Mouse (Mus musculus): Measurements from ENCODE around the gene Wee1. TPM values are rescaled to one million over a fixed set of nuclear protein-coding genes. Genes with fewer than 3 reads are reported as not detected.

Gene Wee1
- polyA plus RNA-seq, 1 experiment: 4.6 TPM

- no peaks in the 10 kb centered on the region for H3K27me3 ChIP-seq (ENCODE audit: control insufficient read depth, insufficient read depth, insufficient read length)
- H3K4me2 ChIP-seq (ENCODE audit: low read depth): no peak overlapping the region
- no peak for TF ChIP-seq MYOD1 (IDR thresholded peaks at IDR 0.05; ENCODE audit: control insufficient read depth in 1 of 3, insufficient read length in 2 of 3, low read depth in 2 of 3)
- no peak for TF ChIP-seq SRF (IDR thresholded peaks at IDR 0.05; ENCODE audit: control insufficient read depth, insufficient read length, low read depth)
- TF ChIP-seq POLR2A (IDR thresholded peaks at IDR 0.05; ENCODE audit: insufficient read length, low read depth): no peak
- no peak for TF ChIP-seq TCF3 (IDR thresholded peaks at IDR 0.05; ENCODE audit: insufficient read length, low read depth)
- no peak for TF ChIP-seq MAX (IDR thresholded peaks at IDR 0.05; ENCODE audit: low read depth)
- no peak for TF ChIP-seq E2F4 (IDR thresholded peaks at IDR 0.05; ENCODE audit: insufficient read depth)
- TF ChIP-seq USF1 (IDR thresholded peaks at IDR 0.05; ENCODE audit: low read depth): no peak
- TF ChIP-seq CEBPB (IDR thresholded peaks at IDR 0.05; ENCODE audit: insufficient read depth, poor library complexity, severe bottlenecking): no peak
- no peaks in the 10 kb centered on the region for H3K36me3 ChIP-seq (ENCODE audit: control insufficient read depth, insufficient read depth)
- H3K4me3 ChIP-seq: no peak overlapping the region
- no peak overlapping the region for H3ac ChIP-seq (ENCODE audit: control insufficient read depth, insufficient read length)
- H3K79me2 ChIP-seq (ENCODE audit: control insufficient read depth, insufficient read depth): no peaks in the 10 kb centered on the region
Measured at GRCm38 (mm10) chr7:110166233-110166632, 44.4 kb downstream of the Wee1 start.

GRCm38 (mm10) chr7:110179208-110179607 lies 57.4 kb downstream of the Wee1 start:
- TF ChIP-seq CEBPB (IDR thresholded peaks at IDR 0.05; ENCODE audit: insufficient read depth, poor library complexity, severe bottlenecking) (no peak), MYOG (IDR thresholded peaks at IDR 0.05; ENCODE audit: control insufficient read depth in 1 of 3, insufficient read depth in 1 of 3, insufficient read length in 2 of 3, low read depth in 2 of 3) (no peak), MYOD1 (IDR thresholded peaks at IDR 0.05; ENCODE audit: control insufficient read depth in 1 of 3, insufficient read length in 2 of 3, low read depth in 2 of 3) (no peak), TCF12 (IDR thresholded peaks at IDR 0.05; ENCODE audit: insufficient read depth, poor library complexity, severe bottlenecking) (no peak), USF1 (IDR thresholded peaks at IDR 0.05; ENCODE audit: low read depth) (no peak), POLR2AphosphoS2 (IDR thresholded peaks at IDR 0.05; ENCODE audit: insufficient read length, low read depth) (no peak), TCF3 (IDR thresholded peaks at IDR 0.05; ENCODE audit: insufficient read length, low read depth) (no peak), MAX (IDR thresholded peaks at IDR 0.05; ENCODE audit: low read depth) (no peak), REST (IDR thresholded peaks at IDR 0.05; ENCODE audit: insufficient read depth, insufficient read length) (no peak), SRF (IDR thresholded peaks at IDR 0.05; ENCODE audit: control insufficient read depth, insufficient read length, low read depth) (no peak), E2F4 (IDR thresholded peaks at IDR 0.05; ENCODE audit: insufficient read depth) (no peak), POLR2A (IDR thresholded peaks at IDR 0.05; ENCODE audit: insufficient read length, low read depth) (no peak)
- H3K27me3 ChIP-seq (ENCODE audit: control insufficient read depth, insufficient read depth, insufficient read length): no peaks in the 10 kb centered on the region
- no peak overlapping the region for H3ac ChIP-seq (ENCODE audit: control insufficient read depth, insufficient read length)
- H3K79me2 ChIP-seq (ENCODE audit: control insufficient read depth, insufficient read depth): no peaks in the 10 kb centered on the region
- no peak overlapping the region for H3K4me2 ChIP-seq (ENCODE audit: low read depth)
- H3K4me3 ChIP-seq: no peak overlapping the region
- H3K36me3 ChIP-seq (ENCODE audit: control insufficient read depth, insufficient read depth): no peaks in the 10 kb centered on the region

DNA sequence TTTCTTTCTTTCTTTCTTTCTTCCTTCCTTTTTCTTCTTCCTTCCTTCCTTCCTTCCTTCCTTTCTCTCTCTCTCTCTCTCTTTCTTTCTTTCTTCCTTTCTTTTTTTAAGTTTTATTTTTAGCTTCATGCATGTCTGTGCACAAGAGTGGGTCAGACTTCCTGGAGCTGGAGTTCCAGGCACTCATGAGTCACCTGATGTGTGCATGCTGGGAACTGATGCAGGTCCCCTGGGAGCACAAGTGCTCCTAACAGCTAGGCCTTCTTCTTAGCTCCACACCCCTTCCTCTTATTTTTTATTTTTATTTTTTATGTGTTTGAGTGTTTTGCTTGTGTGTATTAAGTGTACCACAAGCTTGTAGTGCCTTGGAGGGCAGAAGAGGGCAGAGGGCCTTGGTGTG lies 58.8 kb downstream of the Wee1 start:
- H3K36me3 ChIP-seq (ENCODE audit: control insufficient read depth, insufficient read depth): no peaks in the 10 kb centered on the region
- no peak for TF ChIP-seq TCF12 (IDR thresholded peaks at IDR 0.05; ENCODE audit: insufficient read depth, poor library complexity, severe bottlenecking)
- TF ChIP-seq MYOD1 (IDR thresholded peaks at IDR 0.05; ENCODE audit: control insufficient read depth in 1 of 3, insufficient read length in 2 of 3, low read depth in 2 of 3): no peak
- no peak for TF ChIP-seq E2F4 (IDR thresholded peaks at IDR 0.05; ENCODE audit: insufficient read depth)
- no peak for TF ChIP-seq MYOG (IDR thresholded peaks at IDR 0.05; ENCODE audit: control insufficient read depth in 1 of 3, insufficient read depth in 1 of 3, insufficient read length in 2 of 3, low read depth in 2 of 3)
- TF ChIP-seq REST (IDR thresholded peaks at IDR 0.05; ENCODE audit: insufficient read depth, insufficient read length): no peak
- peak; percentile 53 for TF ChIP-seq USF1 (IDR thresholded peaks at IDR 0.05; ENCODE audit: low read depth)
- no peak for TF ChIP-seq POLR2AphosphoS2 (IDR thresholded peaks at IDR 0.05; ENCODE audit: insufficient read length, low read depth)
- H3K4me2 ChIP-seq (ENCODE audit: low read depth): peak overlapping the region; percentile 21
- no peaks in the 10 kb centered on the region for H3K79me2 ChIP-seq (ENCODE audit: control insufficient read depth, insufficient read depth)
- no peak overlapping the region for H3K4me3 ChIP-seq
- H3ac ChIP-seq (ENCODE audit: control insufficient read depth, insufficient read length): no peak overlapping the region
- H3K27me3 ChIP-seq (ENCODE audit: control insufficient read depth, insufficient read depth, insufficient read length): no peaks in the 10 kb centered on the region

DNA sequence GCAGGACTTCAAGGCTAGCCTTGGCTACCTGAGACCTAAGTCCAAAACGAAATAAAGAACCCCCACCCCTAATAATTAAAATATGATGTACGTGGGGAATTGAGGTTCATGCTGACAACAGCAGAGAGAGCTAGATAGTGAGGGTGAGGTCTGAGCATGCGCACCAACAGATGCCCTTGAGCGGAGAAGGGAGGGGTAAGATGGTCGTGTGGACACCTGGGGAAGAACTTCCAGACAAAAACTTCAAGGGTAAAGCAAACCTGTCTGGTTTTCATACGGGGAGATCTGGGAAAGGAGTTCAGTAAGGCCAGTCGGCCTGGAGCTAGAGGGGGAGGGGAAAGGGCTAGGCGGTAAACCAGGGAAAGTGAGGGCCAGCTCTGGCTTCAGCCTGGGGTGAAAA lies 59.6 kb downstream of the Wee1 start:
- Histone ChIP-seq H3ac (ENCODE audit: control insufficient read depth, insufficient read length) (no peak overlapping the region), H3K4me3 (no peak overlapping the region), H3K36me3 (ENCODE audit: control insufficient read depth, insufficient read depth) (no peaks in the 10 kb centered on the region), H3K4me2 (ENCODE audit: low read depth) (no peak overlapping the region), H3K27me3 (ENCODE audit: control insufficient read depth, insufficient read depth, insufficient read length) (no peaks in the 10 kb centered on the region), H3K79me2 (ENCODE audit: control insufficient read depth, insufficient read depth) (no peaks in the 10 kb centered on the region)
- TF ChIP-seq SRF (IDR thresholded peaks at IDR 0.05; ENCODE audit: control insufficient read depth, insufficient read length, low read depth) (no peak), MAX (IDR thresholded peaks at IDR 0.05; ENCODE audit: low read depth) (no peak), MYOD1 (IDR thresholded peaks at IDR 0.05; ENCODE audit: control insufficient read depth in 1 of 3, insufficient read length in 2 of 3, low read depth in 2 of 3) (no peak), POLR2A (IDR thresholded peaks at IDR 0.05; ENCODE audit: insufficient read length, low read depth) (no peak), USF1 (IDR thresholded peaks at IDR 0.05; ENCODE audit: low read depth) (no peak), CEBPB (IDR thresholded peaks at IDR 0.05; ENCODE audit: insufficient read depth, poor library complexity, severe bottlenecking) (no peak), E2F4 (IDR thresholded peaks at IDR 0.05; ENCODE audit: insufficient read depth) (no peak), TCF12 (IDR thresholded peaks at IDR 0.05; ENCODE audit: insufficient read depth, poor library complexity, severe bottlenecking) (no peak), TCF3 (IDR thresholded peaks at IDR 0.05; ENCODE audit: insufficient read length, low read depth) (no peak)

DNA sequence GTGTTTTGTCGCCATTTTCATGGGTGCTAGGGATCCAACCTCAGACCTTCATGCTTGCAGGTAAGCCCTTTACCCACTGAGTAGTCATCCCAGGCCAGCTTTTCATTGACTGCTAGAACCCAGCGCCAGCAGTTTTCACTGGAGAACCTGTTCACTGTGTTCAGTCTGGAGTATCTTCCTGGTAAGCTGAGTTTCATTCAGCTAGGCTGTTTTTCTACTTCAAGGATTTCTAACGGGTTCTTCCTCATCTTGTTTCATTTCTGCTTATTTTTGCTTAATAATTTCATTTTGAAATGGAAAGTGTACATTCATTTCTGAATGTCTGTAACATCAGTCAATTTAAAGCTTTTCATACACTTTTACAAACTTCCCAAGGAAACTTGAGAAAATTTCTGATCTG lies 62.8 kb downstream of the Wee1 start:
- no peak overlapping the region for H3K4me2 ChIP-seq (ENCODE audit: low read depth)
- H3ac ChIP-seq (ENCODE audit: control insufficient read depth, insufficient read length): no peak overlapping the region
- no peaks in the 10 kb centered on the region for H3K27me3 ChIP-seq (ENCODE audit: control insufficient read depth, insufficient read depth, insufficient read length)
- no peak overlapping the region for H3K4me3 ChIP-seq
- TF ChIP-seq MYOG (IDR thresholded peaks at IDR 0.05; ENCODE audit: control insufficient read depth in 1 of 3, insufficient read depth in 1 of 3, insufficient read length in 2 of 3, low read depth in 2 of 3) (no peak), TCF3 (IDR thresholded peaks at IDR 0.05; ENCODE audit: insufficient read length, low read depth) (no peak), TCF12 (IDR thresholded peaks at IDR 0.05; ENCODE audit: insufficient read depth, poor library complexity, severe bottlenecking) (no peak), SRF (IDR thresholded peaks at IDR 0.05; ENCODE audit: control insufficient read depth, insufficient read length, low read depth) (no peak), USF1 (IDR thresholded peaks at IDR 0.05; ENCODE audit: low read depth) (no peak), E2F4 (IDR thresholded peaks at IDR 0.05; ENCODE audit: insufficient read depth) (no peak), REST (IDR thresholded peaks at IDR 0.05; ENCODE audit: insufficient read depth, insufficient read length) (no peak), MYOD1 (IDR thresholded peaks at IDR 0.05; ENCODE audit: control insufficient read depth in 1 of 3, insufficient read length in 2 of 3, low read depth in 2 of 3) (no peak), MAX (IDR thresholded peaks at IDR 0.05; ENCODE audit: low read depth) (no peak), CEBPB (IDR thresholded peaks at IDR 0.05; ENCODE audit: insufficient read depth, poor library complexity, severe bottlenecking) (no peak), POLR2AphosphoS2 (IDR thresholded peaks at IDR 0.05; ENCODE audit: insufficient read length, low read depth) (no peak), POLR2A (IDR thresholded peaks at IDR 0.05; ENCODE audit: insufficient read length, low read depth) (no peak)
- H3K36me3 ChIP-seq (ENCODE audit: control insufficient read depth, insufficient read depth): no peaks in the 10 kb centered on the region
- no peaks in the 10 kb centered on the region for H3K79me2 ChIP-seq (ENCODE audit: control insufficient read depth, insufficient read depth)
